Mouse (Mus musculus): ENCODE results near the gene Gga1.

- TF ChIP-seq CTCF (IDR thresholded peaks at IDR 0.05; ENCODE audit: low read depth) (no peak), EP300 (IDR thresholded peaks at IDR 0.05; ENCODE audit: low read depth) (no peak)
These were observed 31.1 kb upstream of the Gga1 start for GRCm38 (mm10) chr15:78845867-78846266.
